Mouse (Mus musculus) fibroblast of lung, adult 2 months (primary cell): Measurements from ENCODE around the gene Synpr.
"Not testable (repeated sequence)": the region's sequence is repeated elsewhere in the genome, so short reads cannot be mapped to it uniquely, and the experiment has no call there.

Experiments used
- DNase-seq: peaks from one replicate; pipeline ENCODE4 v3.0.0-alpha.2; 2011; ENCODE audit warnings: low read depth

Synpr gene

GRCm38 (mm10) chr14:13284091-13284844, at the start of gene Synpr:
Gene Synpr, plus strand, starts transcription at chr14:13284780.
- DNase-seq, result no peak

- DNase-seq, result no peak
Observed at GRCm38 (mm10) chr14:13236929-13237328, 47.7 kb upstream of the Synpr start.

- DNase-seq, result no peak
Observed at GRCm38 (mm10) chr14:13247431-13247830, 37.1 kb upstream of the Synpr start.

GRCm38 (mm10) chr14:13249361-13249760, 35.2 kb upstream of the Synpr start:
- no peak for DNase-seq

GRCm38 (mm10) chr14:13252594-13252993, 32.0 kb upstream of the Synpr start:
- no peak for DNase-seq

GRCm38 (mm10) chr14:13254741-13255140, 29.8 kb upstream of the Synpr start:
- DNase-seq, result not testable (repeated sequence)

- no peak for DNase-seq
Observed at GRCm38 (mm10) chr14:13262406-13262805, 22.2 kb upstream of the Synpr start.

- no peak for DNase-seq
Observed at GRCm38 (mm10) chr14:13266331-13266730, 18.2 kb upstream of the Synpr start.

- no peak for DNase-seq
Observed at GRCm38 (mm10) chr14:13267181-13267580, 17.4 kb upstream of the Synpr start.

GRCm38 (mm10) chr14:13283211-13283610, 1.4 kb upstream of the Synpr start:
- DNase-seq, result no peak

GRCm38 (mm10) chr14:13284845-13285198, 242 bp downstream of the Synpr start:
- no peak for DNase-seq

GRCm38 (mm10) chr14:13285341-13286130, 956 bp downstream of the Synpr start:
- no peak for DNase-seq

GRCm38 (mm10) chr14:13294200-13294599, 9.6 kb downstream of the Synpr start:
- no peak for DNase-seq

- DNase-seq, result no peak
Observed at GRCm38 (mm10) chr14:13314323-13314722, 29.7 kb downstream of the Synpr start.

- no peak for DNase-seq
Observed at GRCm38 (mm10) chr14:13328461-13328860, 43.9 kb downstream of the Synpr start.

GRCm38 (mm10) chr14:13332497-13333306, 48.1 kb downstream of the Synpr start:
- DNase-seq, result no peak

- no peak for DNase-seq
Observed at GRCm38 (mm10) chr14:13333372-13333771, 48.8 kb downstream of the Synpr start.

GRCm38 (mm10) chr14:13336162-13336561, 51.6 kb downstream of the Synpr start:
- DNase-seq, result no peak

- DNase-seq, result no peak
Observed at GRCm38 (mm10) chr14:13340688-13341087, 56.1 kb downstream of the Synpr start.

GRCm38 (mm10) chr14:13344240-13344639, 59.7 kb downstream of the Synpr start:
- DNase-seq, result no peak

- no peak for DNase-seq
Observed at GRCm38 (mm10) chr14:13349170-13349865, 64.7 kb downstream of the Synpr start.

- DNase-seq, result no peak
Observed at GRCm38 (mm10) chr14:13354154-13354553, 69.6 kb downstream of the Synpr start.
